Mouse (Mus musculus) bone marrow, adult 2 months (tissue): ENCODE measurements at regions not wholly inside any gene's neighbourhood (a gene's known extent, or its start where the extent isn't known, plus 50 kb on each side); places are given as distances from the start of the nearest gene placed in this dataset.

Experiments used
- CTCF ChIP-seq: fragments of 200-500 bp; IDR thresholded peaks from 2 replicates; pipeline ENCODE4 v1.5.1; 2011; ENCODE audit warnings: low read length, control low read depth; ENCODE audit not compliant: control insufficient read depth, insufficient read depth
- POLR2A ChIP-seq: fragments of 200-500 bp; IDR thresholded peaks from 2 replicates; pipeline ENCODE4 v1.6.1; 2011; ENCODE audit warnings: low read depth, mild to moderate bottlenecking, control low read depth, low read length, borderline replicate concordance; ENCODE audit not compliant: control insufficient read depth

- TF ChIP-seq POLR2A (no peak), CTCF (no peak)
These were observed 195.1 kb upstream of the Sptlc3 start for GRCm38 (mm10) chr2:139298541-139299152.
